Mouse (Mus musculus): Measurements from ENCODE around the gene Ppm1h. TPM values are rescaled to one million over a fixed set of nuclear protein-coding genes. Genes with fewer than 3 reads are reported as not detected.

The Ppm1h gene
- polyA plus RNA-seq, 1 experiment from 2014 or later, result 10.4 TPM

- DNase-seq (ENCODE audit: low spot score), result peak; percentile 17
- ATAC-seq, result no peak; the same call in 1 of the 2 replicates
- Histone ChIP-seq H3K27me3 (replicated peaks; ENCODE audit: insufficient read depth, low read length) (no peaks in the 10 kb centered on the region), H3K9ac (replicated peaks; ENCODE audit: low read depth) (no peak overlapping the region), H3K4me3 (ENCODE audit: low read depth, low read length) (no peak overlapping the region), H3K9me3 (ENCODE audit: low read length) (no peaks in the 10 kb centered on the region), H3K4me1 (ENCODE audit: insufficient read depth, low read depth, low read length) (no peaks in the 10 kb centered on the region), H3K27ac (ENCODE audit: low read length) (no peak overlapping the region), H3K4me2 (replicated peaks; ENCODE audit: low read depth, low read length) (no peak overlapping the region), H3K36me3 (ENCODE audit: insufficient read depth, low read length) (no peaks in the 10 kb centered on the region)
- 17% methylated on average over 8 of the region's 8 CpGs for WGBS
- no peak for TF ChIP-seq EP300 (IDR thresholded peaks at IDR 0.05)
- no peak for TF ChIP-seq CTCF (IDR thresholded peaks at IDR 0.05)
These were observed 87.4 kb downstream of the Ppm1h start for GRCm38 (mm10) chr10:122765992-122766391.

GRCm38 (mm10) chr10:122768204-122768892 is 89.8 kb downstream of the Ppm1h start:
- Histone ChIP-seq H3K4me2 (replicated peaks; ENCODE audit: low read depth, low read length) (no peak overlapping the region), H3K4me3 (ENCODE audit: low read depth, low read length) (no peak overlapping the region), H3K9ac (replicated peaks; ENCODE audit: low read depth) (no peak overlapping the region), H3K27ac (ENCODE audit: low read length) (no peak overlapping the region), H3K9me3 (ENCODE audit: low read length) (no peaks in the 10 kb centered on the region), H3K36me3 (ENCODE audit: insufficient read depth, low read length) (no peaks in the 10 kb centered on the region), H3K4me1 (ENCODE audit: insufficient read depth, low read depth, low read length) (no peaks in the 10 kb centered on the region), H3K27me3 (replicated peaks; ENCODE audit: insufficient read depth, low read length) (no peaks in the 10 kb centered on the region)
- no peak for TF ChIP-seq EP300 (IDR thresholded peaks at IDR 0.05)
- TF ChIP-seq CTCF (IDR thresholded peaks at IDR 0.05), result no peak
- 63% methylated on average over 13 of the region's 13 CpGs for WGBS
- DNase-seq (ENCODE audit: low spot score), result no peak
- no peak for ATAC-seq

GRCm38 (mm10) chr10:122768893-122769341 is 90.4 kb downstream of the Ppm1h start:
- DNase-seq (ENCODE audit: low spot score) (no peak), ATAC-seq (no peak)
- Histone ChIP-seq H3K4me1 (ENCODE audit: insufficient read depth, low read depth, low read length) (no peaks in the 10 kb centered on the region), H3K4me2 (replicated peaks; ENCODE audit: low read depth, low read length) (no peak overlapping the region), H3K9ac (replicated peaks; ENCODE audit: low read depth) (no peak overlapping the region), H3K9me3 (ENCODE audit: low read length) (no peaks in the 10 kb centered on the region), H3K27me3 (replicated peaks; ENCODE audit: insufficient read depth, low read length) (no peaks in the 10 kb centered on the region), H3K36me3 (ENCODE audit: insufficient read depth, low read length) (no peaks in the 10 kb centered on the region), H3K4me3 (ENCODE audit: low read depth, low read length) (no peak overlapping the region), H3K27ac (ENCODE audit: low read length) (no peak overlapping the region)
- WGBS, result 58% methylated on average over 6 of the region's 6 CpGs
- no peak for TF ChIP-seq CTCF (IDR thresholded peaks at IDR 0.05)
- TF ChIP-seq EP300 (IDR thresholded peaks at IDR 0.05), result no peak

DNA sequence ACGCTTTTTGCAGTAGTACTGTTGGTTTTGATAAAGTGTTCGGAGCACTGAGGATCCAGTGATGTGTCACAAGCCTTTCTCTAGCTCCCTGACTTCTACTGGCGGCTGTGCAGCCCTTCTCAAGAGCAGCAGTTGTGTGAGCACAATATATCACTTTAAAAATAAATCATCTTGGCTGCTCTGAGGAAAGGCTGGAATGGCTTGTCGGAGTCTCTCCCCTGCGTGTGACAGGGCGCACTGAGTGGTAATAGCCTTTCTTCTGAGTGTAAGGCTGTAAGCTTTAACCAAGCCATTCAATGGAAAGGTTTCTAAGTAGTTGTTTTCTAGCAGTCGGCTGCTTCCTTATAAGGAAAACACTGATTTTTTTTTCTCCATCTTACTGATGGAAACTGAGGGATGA is 91.8 kb downstream of the Ppm1h start:
- Histone ChIP-seq H3K36me3 (ENCODE audit: insufficient read depth, low read length) (no peaks in the 10 kb centered on the region), H3K27ac (ENCODE audit: low read length) (no peak overlapping the region), H3K4me3 (ENCODE audit: low read depth, low read length) (no peak overlapping the region), H3K27me3 (replicated peaks; ENCODE audit: insufficient read depth, low read length) (no peaks in the 10 kb centered on the region), H3K9ac (replicated peaks; ENCODE audit: low read depth) (no peak overlapping the region), H3K4me2 (replicated peaks; ENCODE audit: low read depth, low read length) (no peak overlapping the region), H3K4me1 (ENCODE audit: insufficient read depth, low read depth, low read length) (no peaks in the 10 kb centered on the region), H3K9me3 (ENCODE audit: low read length) (no peaks in the 10 kb centered on the region)
- ATAC-seq, result no peak
- TF ChIP-seq CTCF (IDR thresholded peaks at IDR 0.05) (no peak), EP300 (IDR thresholded peaks at IDR 0.05) (no peak)
- WGBS, result 53% methylated on average over 7 of the region's 7 CpGs
- DNase-seq (ENCODE audit: low spot score), result no peak

GRCm38 (mm10) chr10:122770987-122771386 is 92.4 kb downstream of the Ppm1h start:
- no peaks in the 10 kb centered on the region for H3K9me3 ChIP-seq (ENCODE audit: low read length)
- H3K27me3 ChIP-seq (replicated peaks; ENCODE audit: insufficient read depth, low read length), result no peaks in the 10 kb centered on the region
- no peak overlapping the region for H3K4me2 ChIP-seq (replicated peaks; ENCODE audit: low read depth, low read length)
- no peak overlapping the region for H3K4me3 ChIP-seq (ENCODE audit: low read depth, low read length)
- H3K36me3 ChIP-seq (ENCODE audit: insufficient read depth, low read length), result no peaks in the 10 kb centered on the region
- no peak for ATAC-seq
- H3K9ac ChIP-seq (replicated peaks; ENCODE audit: low read depth), result no peak overlapping the region
- TF ChIP-seq CTCF (IDR thresholded peaks at IDR 0.05), result no peak
- TF ChIP-seq EP300 (IDR thresholded peaks at IDR 0.05), result no peak
- no peak overlapping the region for H3K27ac ChIP-seq (ENCODE audit: low read length)
- no peaks in the 10 kb centered on the region for H3K4me1 ChIP-seq (ENCODE audit: insufficient read depth, low read depth, low read length)
- WGBS, result 53% methylated on average over 5 of the region's 5 CpGs
- DNase-seq (ENCODE audit: low spot score), result no peak

- no peak for TF ChIP-seq CTCF (IDR thresholded peaks at IDR 0.05)
- no peak for TF ChIP-seq EP300 (IDR thresholded peaks at IDR 0.05)
- ATAC-seq (no peak), DNase-seq (ENCODE audit: low spot score) (no peak)
- Histone ChIP-seq H3K9me3 (ENCODE audit: low read length) (no peaks in the 10 kb centered on the region), H3K27me3 (replicated peaks; ENCODE audit: insufficient read depth, low read length) (no peaks in the 10 kb centered on the region), H3K4me3 (ENCODE audit: low read depth, low read length) (no peak overlapping the region), H3K27ac (ENCODE audit: low read length) (no peak overlapping the region), H3K4me2 (replicated peaks; ENCODE audit: low read depth, low read length) (no peak overlapping the region), H3K4me1 (ENCODE audit: insufficient read depth, low read depth, low read length) (no peaks in the 10 kb centered on the region), H3K9ac (replicated peaks; ENCODE audit: low read depth) (no peak overlapping the region), H3K36me3 (ENCODE audit: insufficient read depth, low read length) (no peaks in the 10 kb centered on the region)
- 92% methylated on average over 7 of the region's 7 CpGs for WGBS
These were observed 95.6 kb downstream of the Ppm1h start for GRCm38 (mm10) chr10:122774169-122774568.

Measured in lung, postnatal 0 days (tissue).